Mouse (Mus musculus) kidney, postnatal 0 days (tissue): ENCODE data around the gene Ryr3. TPM values are rescaled to one million over a fixed set of nuclear protein-coding genes. Genes with fewer than 3 reads are reported as not detected.
"Not testable (repeated sequence)": the region's sequence is repeated elsewhere in the genome, so short reads cannot be mapped to it uniquely, and the experiment has no call there.

Source experiments
- ATAC-seq: fragments of 200-750 bp; cut with Nextera tagmentation; replicated peaks from 2 replicates; pipeline ENCODE4 v1.8.0; 2017; ENCODE audit warnings: low read depth, moderate number of reproducible peaks, moderate TSS enrichment, moderate library complexity; ENCODE audit not compliant: low FRiP score
- DNase-seq: peaks from one replicate; pipeline ENCODE4 v3.0.0-alpha.2; 2016; ENCODE audit warnings: low spot score
- H3K27ac ChIP-seq: fragments of 300-500 bp; sonication (generic); 2 replicates; pipeline ENCODE4 v1.5.1; 2014; ENCODE audit warnings: mild to moderate bottlenecking
- H3K27me3 ChIP-seq: fragments of 300-500 bp; sonication (generic); 2 replicates; pipeline ENCODE4 v1.6.1; 2014; ENCODE audit warnings: low read length, mixed read lengths; ENCODE audit not compliant: insufficient read depth
- H3K36me3 ChIP-seq: fragments of 300-500 bp; sonication (generic); 2 replicates; pipeline ENCODE4 v1.6.1; 2014; ENCODE audit warnings: low read length, mixed read lengths; ENCODE audit not compliant: insufficient read depth
- H3K4me1 ChIP-seq: fragments of 300-500 bp; sonication (generic); replicated peaks from 2 replicates; pipeline ENCODE4 v1.6.1; 2014; ENCODE audit warnings: antibody characterized with exemption, low read length, mixed read lengths; ENCODE audit not compliant: insufficient read depth
- H3K4me2 ChIP-seq: fragments of 300-500 bp; sonication (generic); 2 replicates; pipeline ENCODE4 v1.6.1; 2014; ENCODE audit warnings: mild to moderate bottlenecking, low read length, moderate library complexity, mixed read lengths
- H3K4me3 ChIP-seq: fragments of 300-500 bp; sonication (generic); replicated peaks from 2 replicates; pipeline ENCODE4 v1.5.1; 2014; ENCODE audit warnings: low read depth, low read length
- H3K9ac ChIP-seq: fragments of 300-500 bp; sonication (generic); 2 replicates; pipeline ENCODE4 v1.6.1; 2014; ENCODE audit warnings: low read depth, low read length
- H3K9me3 ChIP-seq: fragments of 300-500 bp; sonication (generic); replicated peaks from 2 replicates; pipeline ENCODE4 v1.6.1; 2016; ENCODE audit warnings: low read length, inconsistent platforms, mixed read lengths
- CTCF ChIP-seq: IDR thresholded peaks from 2 replicates; pipeline ENCODE4 v1.5.1; 2016; ENCODE audit warnings: antibody characterized with exemption, low read depth, mild to moderate bottlenecking, moderate library complexity
- WGBS: fragments of 180-500 bp; shearing (Covaris S2); extraction: QIAGEN DNeasy Blood & Tissue Kit; methylation state at CpG from one replicate; pipeline ENCODE4 v1.1.7; 2014; 5-methylcytosine and 5-hydroxymethylcytosine counted together
- polyA plus RNA-seq: library from polyadenylated mRNA; unstranded; fragments of >200 nt; fragmentation: Nextera tagmentation; extraction: Ambion mirVana; gene quantifications from 2 replicates; pipeline ENCODE4 v1.2.1, GENCODE M21; 2015

The Ryr3 gene
- polyA plus RNA-seq, 1 experiment from 2014 or later: 0.22 TPM

GRCm38 (mm10) chr2:113115897-113116283, 101.0 kb downstream of the Ryr3 start:
- Histone ChIP-seq H3K36me3 (no peaks in the 10 kb centered on the region), H3K4me2 (no peak overlapping the region), H3K4me1 (no peaks in the 10 kb centered on the region), H3K27ac (no peak overlapping the region), H3K9me3 (no peaks in the 10 kb centered on the region), H3K27me3 (no peaks in the 10 kb centered on the region), H3K4me3 (no peak overlapping the region), H3K9ac (no peak overlapping the region)
- ATAC-seq (no peak), DNase-seq (no peak)
- 87% methylated on average over 4 of the region's 4 CpGs for WGBS
- TF ChIP-seq CTCF: no peak

GRCm38 (mm10) chr2:113115248-113115896, 101.5 kb downstream of the Ryr3 start:
- Histone ChIP-seq H3K27me3 (no peaks in the 10 kb centered on the region), H3K36me3 (no peaks in the 10 kb centered on the region), H3K27ac (no peak overlapping the region), H3K9me3 (no peaks in the 10 kb centered on the region), H3K4me1 (no peaks in the 10 kb centered on the region), H3K9ac (no peak overlapping the region), H3K4me2 (no peak overlapping the region), H3K4me3 (no peak overlapping the region)
- TF ChIP-seq CTCF: no peak
- ATAC-seq (no peak), DNase-seq (no peak)
- 85% methylated on average over 4 of the region's 4 CpGs for WGBS

- Histone ChIP-seq H3K9ac (no peak overlapping the region), H3K27me3 (no peaks in the 10 kb centered on the region), H3K27ac (no peak overlapping the region), H3K36me3 (no peaks in the 10 kb centered on the region), H3K9me3 (no peaks in the 10 kb centered on the region), H3K4me1 (no peaks in the 10 kb centered on the region), H3K4me2 (no peak overlapping the region), H3K4me3 (no peak overlapping the region)
- TF ChIP-seq CTCF: no peak
- no peak for ATAC-seq
- DNase-seq: no peak
- WGBS: 83% methylated on average over 6 of the region's 6 CpGs
Measured at GRCm38 (mm10) chr2:113104609-113105008, 112.3 kb downstream of the Ryr3 start.

GRCm38 (mm10) chr2:113095184-113095583, 121.7 kb downstream of the Ryr3 start:
- DNase-seq: peak; percentile 63
- Histone ChIP-seq H3K4me1 (no peaks in the 10 kb centered on the region), H3K27me3 (no peaks in the 10 kb centered on the region), H3K4me3 (no peak overlapping the region), H3K27ac (no peak overlapping the region), H3K9ac (no peak overlapping the region), H3K4me2 (no peak overlapping the region), H3K36me3 (no peaks in the 10 kb centered on the region), H3K9me3 (no peaks in the 10 kb centered on the region)
- 30% methylated on average over 4 of the region's 4 CpGs for WGBS
- no peak for TF ChIP-seq CTCF
- no peak for ATAC-seq

GRCm38 (mm10) chr2:113094088-113094487, 122.8 kb downstream of the Ryr3 start:
- WGBS: 48% methylated on average over 6 of the region's 6 CpGs
- H3K36me3 ChIP-seq: no peaks in the 10 kb centered on the region
- H3K27ac ChIP-seq: no peak overlapping the region
- no peaks in the 10 kb centered on the region for H3K9me3 ChIP-seq
- no peak overlapping the region for H3K4me2 ChIP-seq
- ATAC-seq: no peak
- H3K4me1 ChIP-seq: no peaks in the 10 kb centered on the region
- peak; percentile 8 for DNase-seq
- TF ChIP-seq CTCF: no peak
- H3K9ac ChIP-seq: no peak overlapping the region
- no peak overlapping the region for H3K4me3 ChIP-seq
- H3K27me3 ChIP-seq: no peaks in the 10 kb centered on the region

- Histone ChIP-seq H3K36me3 (no peaks in the 10 kb centered on the region), H3K9ac (no peak overlapping the region), H3K9me3 (no peaks in the 10 kb centered on the region), H3K4me3 (no peak overlapping the region), H3K4me1 (no peaks in the 10 kb centered on the region), H3K27me3 (no peaks in the 10 kb centered on the region), H3K27ac (no peak overlapping the region), H3K4me2 (no peak overlapping the region)
- ATAC-seq (no peak), DNase-seq (no peak)
- no peak for TF ChIP-seq CTCF
- 80% methylated on average over 1 of the region's 1 CpGs for WGBS
Measured at GRCm38 (mm10) chr2:113092756-113093155, 124.1 kb downstream of the Ryr3 start.

GRCm38 (mm10) chr2:113091316-113091715, 125.6 kb downstream of the Ryr3 start:
- WGBS: 81% methylated on average over 1 of the region's 1 CpGs
- H3K27me3 ChIP-seq, H3K9ac ChIP-seq, DNase-seq, H3K4me1 ChIP-seq, ATAC-seq, H3K9me3 ChIP-seq, H3K36me3 ChIP-seq, H3K4me2 ChIP-seq, H3K27ac ChIP-seq, H3K4me3 ChIP-seq: not testable (repeated sequence)
